Mouse (Mus musculus) spleen, postnatal 0 days (tissue): ENCODE measurements around the gene Defa22. TPM values are rescaled to one million over a fixed set of nuclear protein-coding genes. Genes with fewer than 3 reads are reported as not detected.

Experiments
- polyA plus RNA-seq: library from polyadenylated mRNA; unstranded; fragments of >200 nt; fragmentation: Nextera tagmentation; extraction: Ambion mirVana; gene quantifications from 2 replicates; pipeline ENCODE4 v1.2.1, GENCODE M21; 2015

Gene Defa22
- polyA plus RNA-seq: not detected in 2 replicates

DNA sequence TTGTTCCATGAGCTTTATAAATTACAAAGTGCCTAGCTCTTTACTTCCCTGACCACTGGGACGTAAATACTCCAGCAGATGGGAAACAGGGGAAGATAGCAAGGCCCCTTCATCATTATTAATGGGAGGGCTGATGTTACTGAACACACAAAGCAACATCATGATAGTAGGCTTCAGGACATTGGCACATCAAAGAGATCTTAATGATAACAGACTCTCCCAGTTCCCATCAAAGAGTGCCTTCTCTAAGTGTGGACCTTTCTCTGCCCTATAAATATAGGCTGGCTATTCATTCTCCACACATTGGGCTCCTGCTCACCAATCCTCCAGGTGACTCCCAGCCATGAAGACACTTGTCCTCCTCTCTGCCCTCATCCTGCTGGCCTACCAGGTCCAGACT is at the start of gene Defa22:
TSS of gene Defa22 (plus strand) at position 301 of the 400 bp plus-strand sequence.

DNA sequence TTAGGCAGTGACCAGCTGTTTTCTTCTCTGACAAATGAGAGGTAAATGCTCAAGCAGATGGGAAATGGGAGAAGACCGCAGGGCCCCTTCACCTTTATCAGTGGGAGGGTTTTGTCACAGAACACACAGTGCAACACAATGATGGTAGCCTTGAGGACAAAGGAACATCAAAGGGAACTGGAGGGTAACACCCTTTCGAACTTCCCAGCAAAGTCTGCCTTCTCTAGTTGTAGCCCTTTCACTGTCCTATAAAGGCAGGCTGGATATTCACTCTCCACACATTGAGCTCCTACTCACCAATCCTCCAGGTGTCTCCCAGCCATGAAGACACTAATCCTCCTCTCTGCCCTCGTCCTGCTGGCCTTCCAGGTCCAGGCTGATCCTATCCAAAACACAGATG is 27.7 kb upstream of the Defa22 start, which contains the start of gene Defa30:
TSS of gene Defa30 (plus strand) at position 301 of the 400 bp plus-strand sequence.

DNA sequence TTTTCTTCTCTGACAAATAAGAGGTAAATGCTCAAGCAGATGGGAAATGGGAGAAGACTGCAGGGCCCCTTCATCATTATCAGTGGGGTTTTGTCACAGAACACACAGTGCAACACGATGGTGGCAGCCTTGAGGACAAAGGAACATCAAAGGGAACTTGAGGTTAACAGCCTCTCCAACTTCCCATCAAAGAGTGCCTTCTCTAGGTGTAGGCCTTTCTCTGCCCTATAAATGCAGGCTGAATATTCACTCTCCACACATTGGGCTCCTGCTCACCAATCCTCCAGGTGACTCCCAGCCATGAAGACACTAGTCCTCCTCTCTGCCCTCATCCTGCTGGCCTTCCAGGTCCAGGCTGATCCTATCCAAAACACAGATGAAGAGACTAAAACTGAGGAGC is 29.2 kb downstream of the Defa22 start, which contains the start of gene Defa31:
TSS of gene Defa31 (plus strand) at position 301 of the 400 bp plus-strand sequence.

DNA sequence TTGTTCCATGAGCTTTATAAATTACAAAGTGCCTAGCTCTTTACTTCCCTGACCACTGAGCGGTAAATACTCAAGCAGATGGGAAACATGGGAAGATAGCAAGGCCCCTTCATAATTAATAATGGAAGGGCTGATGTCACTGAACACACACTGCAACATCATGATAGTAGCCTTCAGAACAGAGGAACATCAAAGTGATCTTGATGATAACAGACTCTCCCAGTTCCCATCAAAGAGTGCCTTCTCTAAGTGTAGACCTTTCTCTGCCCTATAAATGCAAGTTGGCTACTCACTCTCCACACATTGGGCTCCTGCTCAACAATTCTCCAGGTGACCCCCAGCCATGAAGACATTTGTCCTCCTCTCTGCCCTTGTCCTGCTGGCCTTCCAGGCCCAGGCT is 39.2 kb downstream of the Defa22 start, which contains the start of gene Gm15293:
TSS of gene Gm15293 (plus strand) at position 301 of the 400 bp plus-strand sequence.

Other genes with a start within 250 kb of the Defa22 start
- gene Gm6040, start 240.2 kb upstream of the Defa22 start, polyA plus RNA-seq: not detected in 2 replicates
- not detected in 2 replicates for gene AY761185, start 217.6 kb upstream of the Defa22 start, polyA plus RNA-seq
- gene Defa21, start 136.7 kb upstream of the Defa22 start, polyA plus RNA-seq: not detected in 2 replicates
- not detected in 2 replicates for gene Defa23, start 107.2 kb upstream of the Defa22 start, polyA plus RNA-seq
- gene Defa35, start 97.2 kb upstream of the Defa22 start, polyA plus RNA-seq: not detected in 2 replicates
- gene Defa25, start 77.8 kb upstream of the Defa22 start, polyA plus RNA-seq: not detected in 2 replicates
- gene Gm14851, start 66.2 kb upstream of the Defa22 start, polyA plus RNA-seq: not detected in 2 replicates
- not detected in 2 replicates for gene Defa30, start 27.6 kb upstream of the Defa22 start, polyA plus RNA-seq
- not detected in 2 replicates for gene Defa31, start 29.3 kb downstream of the Defa22 start, polyA plus RNA-seq
- not detected in 2 replicates for gene Gm15293, start 39.3 kb downstream of the Defa22 start, polyA plus RNA-seq
- not detected in 2 replicates for gene Gm15292, start 87.5 kb downstream of the Defa22 start, polyA plus RNA-seq
- gene Defa27, start 153.3 kb downstream of the Defa22 start, polyA plus RNA-seq: not detected in 2 replicates
- not detected in 2 replicates for gene Defa29, start 164.7 kb downstream of the Defa22 start, polyA plus RNA-seq
- gene Defa2, start 216.2 kb downstream of the Defa22 start, polyA plus RNA-seq: not detected in 2 replicates
- gene Defa33, start 229.5 kb downstream of the Defa22 start, polyA plus RNA-seq: not detected in 2 replicates